In genomic region chr16:14008708-14009107, GRCm38 (mm10) we compare ENCODE assay signal across 30 mouse cellular contexts. TPM values are rescaled to one million over a fixed set of nuclear protein-coding genes. Genes with fewer than 3 reads are reported as not detected.
"Had no signal": no experiment of that assay in that cellular context is flagged by ENCODE, and none has a peak within 500 bp of the region (broad histone marks: within the 10 kb centered on the region; RNA-seq: fewer than 3 reads in every experiment).

No protein-coding gene starts in this region.

- H3K27ac ChIP-seq: heart, adult 2 months; heart, embryonic 10.5 days; heart, embryonic 13.5 days; heart, embryonic 15.5 days; hindbrain, embryonic 10.5 days; hindbrain, embryonic 12.5 days; hindbrain, embryonic 13.5 days; hindbrain, embryonic 14.5 days; hindbrain, embryonic 15.5 days; hindbrain, postnatal 0 days; intestine, embryonic 15.5 days; layer of hippocampus, adult 2 months; left cerebral cortex, adult 2 months had no signal

- H3K4me1 ChIP-seq: heart, embryonic 10.5 days; heart, embryonic 12.5 days; hindbrain, embryonic 10.5 days; hindbrain, embryonic 12.5 days; hindbrain, embryonic 13.5 days; hindbrain, embryonic 15.5 days; intestine, embryonic 15.5 days had no signal

- H3K4me2 ChIP-seq: heart, embryonic 11.5 days; heart, embryonic 12.5 days; heart, embryonic 13.5 days; heart, embryonic 15.5 days; hindbrain, embryonic 12.5 days; hindbrain, embryonic 13.5 days; hindbrain, embryonic 14.5 days; hindbrain, embryonic 15.5 days; intestine, embryonic 15.5 days had no signal

- H3K9me3 ChIP-seq: heart, embryonic 10.5 days; heart, embryonic 12.5 days; heart, embryonic 13.5 days; heart, embryonic 15.5 days; hindbrain, embryonic 10.5 days; hindbrain, embryonic 12.5 days; hindbrain, embryonic 13.5 days; hindbrain, embryonic 15.5 days; intestine, embryonic 15.5 days had no signal

- DNase-seq: heart, adult 18-20 months; heart, adult 2 months; heart, postnatal 10 days; heart, postnatal 14 days; heart, postnatal 36 days; heart, postnatal 4 days; layer of hippocampus, adult 9-11 months; layer of hippocampus, postnatal 36 days had no signal

- H3K4me3 ChIP-seq: heart, adult 2 months; heart, embryonic 10.5 days; heart, embryonic 12.5 days; heart, embryonic 13.5 days; heart, embryonic 15.5 days; hindbrain, embryonic 10.5 days; hindbrain, embryonic 12.5 days; hindbrain, embryonic 13.5 days; hindbrain, embryonic 15.5 days; intestine, embryonic 15.5 days; layer of hippocampus, adult 2 months; left cerebral cortex, adult 2 months had no signal

- H3K36me3 ChIP-seq: heart, embryonic 10.5 days; heart, embryonic 12.5 days; heart, embryonic 13.5 days; heart, embryonic 15.5 days; hindbrain, embryonic 10.5 days; hindbrain, embryonic 12.5 days; hindbrain, embryonic 15.5 days; intestine, embryonic 15.5 days had no signal

- H3K9ac ChIP-seq: heart, embryonic 12.5 days; heart, embryonic 13.5 days; heart, embryonic 15.5 days; hindbrain, embryonic 12.5 days; hindbrain, embryonic 13.5 days; hindbrain, embryonic 14.5 days; hindbrain, embryonic 15.5 days; intestine, embryonic 15.5 days had no signal

- ATAC-seq: hindbrain, embryonic 16.5 days; hindbrain, postnatal 0 days; inflammation-experienced regulatory T-cells, adult 6 months; intestine, embryonic 15.5 days; intestine, embryonic 16.5 days; intestine, postnatal 0 days had no signal

- H3K27me3 ChIP-seq: heart, embryonic 12.5 days; heart, embryonic 13.5 days; heart, embryonic 15.5 days; hindbrain, embryonic 12.5 days; hindbrain, embryonic 13.5 days; hindbrain, embryonic 15.5 days; intestine, embryonic 15.5 days had no signal

RNA-seq across cellular contexts. Expression of gene Ifitm7, which starts 22.0 kb away (rescaled TPM):
- polyA plus RNA-seq: heart, adult 2 months; heart, embryonic 11.5 days; heart, embryonic 13.5 days; heart, embryonic 14.5 days; heart, embryonic 15.5 days; heart, postnatal 0 days; intestine, embryonic 14.5 days; intestine, embryonic 15.5 days; intestine, embryonic 16.5 days; intestine, postnatal 0 days; large intestine, adult 2 months had no signal
